Mouse (Mus musculus): ENCODE measurements at regions not wholly inside any gene's neighbourhood (a gene's known extent, or its start where the extent isn't known, plus 50 kb on each side); places are given as distances from the start of the nearest gene placed in this dataset.

GRCm38 (mm10) chr3:34322527-34323210 is 241.5 kb upstream of the Dnajc19 start:
- peak; percentile 64 for ATAC-seq
- no peaks in the 10 kb centered on the region for H3K27me3 ChIP-seq (replicated peaks; ENCODE audit: control insufficient read depth, insufficient read depth, low read length)
- H3K4me1 ChIP-seq (replicated peaks; ENCODE audit: control insufficient read depth, insufficient read depth, low read length) = peaks cover 30% of the 10 kb centered on the region
- H3K9ac ChIP-seq (replicated peaks; ENCODE audit: low read depth, low read length) = no peak overlapping the region
- no peak overlapping the region for H3K27ac ChIP-seq (ENCODE audit: low read length)
- no peak overlapping the region for H3K4me2 ChIP-seq (ENCODE audit: low read length)
- 28% methylated on average over 15 of the region's 15 CpGs for WGBS
- no peaks in the 10 kb centered on the region for H3K36me3 ChIP-seq (ENCODE audit: control insufficient read depth, insufficient read depth)
- H3K4me3 ChIP-seq (replicated peaks; ENCODE audit: low read length) = no peak overlapping the region
- H3K9me3 ChIP-seq (ENCODE audit: control insufficient read depth, low read length) = no peaks in the 10 kb centered on the region

- H3K9ac ChIP-seq (replicated peaks; ENCODE audit: low read depth, low read length) = no peak overlapping the region
- WGBS = 20% methylated on average over 8 of the region's 8 CpGs
- H3K9me3 ChIP-seq (ENCODE audit: control insufficient read depth, low read length) = no peaks in the 10 kb centered on the region
- H3K27ac ChIP-seq (ENCODE audit: low read length) = 0 out of 2 replicates have a peak overlapping the region, but pooled peaks have one; percentile 4
- H3K27me3 ChIP-seq (replicated peaks; ENCODE audit: control insufficient read depth, insufficient read depth, low read length) = no peaks in the 10 kb centered on the region
- H3K4me2 ChIP-seq (ENCODE audit: low read length) = peak overlapping the region; percentile 17; the same call in 1 of the 2 replicates
- H3K36me3 ChIP-seq (ENCODE audit: control insufficient read depth, insufficient read depth) = no peaks in the 10 kb centered on the region
- peaks cover 29% of the 10 kb centered on the region for H3K4me1 ChIP-seq (replicated peaks; ENCODE audit: control insufficient read depth, insufficient read depth, low read length)
- H3K4me3 ChIP-seq (replicated peaks; ENCODE audit: low read length) = no peak overlapping the region
- peak; percentile 11; the same call in 1 of the 2 replicates for ATAC-seq
Observed at GRCm38 (mm10) chr3:34314798-34315197, 233.7 kb upstream of the Dnajc19 start.

- 18% methylated on average over 11 of the region's 11 CpGs for WGBS
- no peak overlapping the region for H3K4me3 ChIP-seq (replicated peaks; ENCODE audit: low read length)
- 0 out of 2 replicates have a peak overlapping the region, but pooled peaks have one; percentile 4 for H3K27ac ChIP-seq (ENCODE audit: low read length)
- ATAC-seq = 0 out of 2 replicates have a peak, but pooled peaks have one; percentile 11
- no peaks in the 10 kb centered on the region for H3K9me3 ChIP-seq (ENCODE audit: control insufficient read depth, low read length)
- H3K9ac ChIP-seq (replicated peaks; ENCODE audit: low read depth, low read length) = no peak overlapping the region
- H3K4me1 ChIP-seq (replicated peaks; ENCODE audit: control insufficient read depth, insufficient read depth, low read length) = peaks cover 29% of the 10 kb centered on the region
- peak overlapping the region; percentile 17 for H3K4me2 ChIP-seq (ENCODE audit: low read length)
- H3K36me3 ChIP-seq (ENCODE audit: control insufficient read depth, insufficient read depth) = no peaks in the 10 kb centered on the region
- H3K27me3 ChIP-seq (replicated peaks; ENCODE audit: control insufficient read depth, insufficient read depth, low read length) = no peaks in the 10 kb centered on the region
Observed at GRCm38 (mm10) chr3:34314393-34314792, 233.3 kb upstream of the Dnajc19 start.

GRCm38 (mm10) chr3:34311944-34312343 is 230.8 kb upstream of the Dnajc19 start:
- Histone ChIP-seq H3K4me2 (ENCODE audit: low read length) (no peak overlapping the region), H3K9me3 (ENCODE audit: control insufficient read depth, low read length) (no peaks in the 10 kb centered on the region), H3K36me3 (ENCODE audit: control insufficient read depth, insufficient read depth) (no peaks in the 10 kb centered on the region), H3K9ac (replicated peaks; ENCODE audit: low read depth, low read length) (no peak overlapping the region), H3K4me1 (replicated peaks; ENCODE audit: control insufficient read depth, insufficient read depth, low read length) (peaks cover 29% of the 10 kb centered on the region), H3K4me3 (replicated peaks; ENCODE audit: low read length) (no peak overlapping the region), H3K27ac (ENCODE audit: low read length) (no peak overlapping the region), H3K27me3 (replicated peaks; ENCODE audit: control insufficient read depth, insufficient read depth, low read length) (no peaks in the 10 kb centered on the region)
- 77% methylated on average over 6 of the region's 6 CpGs for WGBS
- no peak for ATAC-seq

GRCm38 (mm10) chr3:34299637-34300036 is 218.5 kb upstream of the Dnajc19 start:
- ATAC-seq = no peak
- Histone ChIP-seq H3K9me3 (ENCODE audit: control insufficient read depth, low read length) (no peaks in the 10 kb centered on the region), H3K4me1 (replicated peaks; ENCODE audit: control insufficient read depth, insufficient read depth, low read length) (peaks cover 2% of the 10 kb centered on the region; the same call in 1 of the 2 replicates)

GRCm38 (mm10) chr3:34287836-34288235 is 206.7 kb upstream of the Dnajc19 start:
- Histone ChIP-seq H3K9me3 (ENCODE audit: control insufficient read depth, low read length) (no peaks in the 10 kb centered on the region), H3K27me3 (replicated peaks; ENCODE audit: control insufficient read depth, insufficient read depth, low read length) (no peaks in the 10 kb centered on the region), H3K27ac (ENCODE audit: low read length) (no peak overlapping the region), H3K4me3 (replicated peaks; ENCODE audit: low read length) (no peak overlapping the region), H3K9ac (replicated peaks; ENCODE audit: low read depth, low read length) (no peak overlapping the region), H3K4me2 (ENCODE audit: low read length) (no peak overlapping the region), H3K36me3 (ENCODE audit: control insufficient read depth, insufficient read depth) (no peaks in the 10 kb centered on the region), H3K4me1 (replicated peaks; ENCODE audit: control insufficient read depth, insufficient read depth, low read length) (no peaks in the 10 kb centered on the region)
- peak; percentile 81 for ATAC-seq
- WGBS = 23% methylated on average over 5 of the region's 5 CpGs

More at GRCm38 (mm10) chr3:34299637-34300036, 218.5 kb upstream of the Dnajc19 start:
- Histone ChIP-seq H3K9ac (replicated peaks; ENCODE audit: low read depth, low read length) (no peak overlapping the region), H3K4me3 (replicated peaks; ENCODE audit: low read length) (no peak overlapping the region), H3K27ac (ENCODE audit: low read length) (no peak overlapping the region), H3K4me2 (ENCODE audit: low read length) (no peak overlapping the region), H3K27me3 (replicated peaks; ENCODE audit: control insufficient read depth, insufficient read depth, low read length) (no peaks in the 10 kb centered on the region), H3K36me3 (ENCODE audit: control insufficient read depth, insufficient read depth) (no peaks in the 10 kb centered on the region)
- WGBS = 35% methylated on average over 2 of the region's 2 CpGs

- Histone ChIP-seq H3K9me3 (ENCODE audit: control insufficient read depth, low read length) (no peaks in the 10 kb centered on the region), H3K4me1 (replicated peaks; ENCODE audit: control insufficient read depth, insufficient read depth, low read length) (peaks cover 18% of the 10 kb centered on the region), H3K9ac (replicated peaks; ENCODE audit: low read depth, low read length) (no peak overlapping the region), H3K4me3 (replicated peaks; ENCODE audit: low read length) (no peak overlapping the region), H3K27me3 (replicated peaks; ENCODE audit: control insufficient read depth, insufficient read depth, low read length) (no peaks in the 10 kb centered on the region), H3K36me3 (ENCODE audit: control insufficient read depth, insufficient read depth) (no peaks in the 10 kb centered on the region), H3K4me2 (ENCODE audit: low read length) (no peak overlapping the region), H3K27ac (ENCODE audit: low read length) (peak overlapping the region; percentile 22; the same call in 1 of the 2 replicates)
- peak; percentile 67 for ATAC-seq
- 60% methylated on average over 10 of the region's 10 CpGs for WGBS
Observed at GRCm38 (mm10) chr3:34270154-34270553, 189.0 kb upstream of the Dnajc19 start.

- H3K9me3 ChIP-seq (ENCODE audit: control insufficient read depth, low read length) = no peaks in the 10 kb centered on the region
- WGBS = 54% methylated on average over 12 of the region's 12 CpGs
- H3K27ac ChIP-seq (ENCODE audit: low read length) = peak overlapping the region; percentile 2
- H3K9ac ChIP-seq (replicated peaks; ENCODE audit: low read depth, low read length) = no peak overlapping the region
- peak; percentile 72 for ATAC-seq
- H3K27me3 ChIP-seq (replicated peaks; ENCODE audit: control insufficient read depth, insufficient read depth, low read length) = no peaks in the 10 kb centered on the region
- H3K36me3 ChIP-seq (ENCODE audit: control insufficient read depth, insufficient read depth) = no peaks in the 10 kb centered on the region
- peaks cover 23% of the 10 kb centered on the region for H3K4me1 ChIP-seq (replicated peaks; ENCODE audit: control insufficient read depth, insufficient read depth, low read length)
- no peak overlapping the region; the same call in 1 of the 2 replicates for H3K4me2 ChIP-seq (ENCODE audit: low read length)
- H3K4me3 ChIP-seq (replicated peaks; ENCODE audit: low read length) = no peak overlapping the region
Observed at GRCm38 (mm10) chr3:34266462-34266861, 185.3 kb upstream of the Dnajc19 start.

- Histone ChIP-seq H3K9ac (replicated peaks; ENCODE audit: low read depth, low read length) (no peak overlapping the region), H3K9me3 (ENCODE audit: control insufficient read depth, low read length) (no peaks in the 10 kb centered on the region), H3K36me3 (ENCODE audit: control insufficient read depth, insufficient read depth) (no peaks in the 10 kb centered on the region), H3K4me3 (replicated peaks; ENCODE audit: low read length) (no peak overlapping the region), H3K27me3 (replicated peaks; ENCODE audit: control insufficient read depth, insufficient read depth, low read length) (no peaks in the 10 kb centered on the region), H3K27ac (ENCODE audit: low read length) (no peak overlapping the region), H3K4me1 (replicated peaks; ENCODE audit: control insufficient read depth, insufficient read depth, low read length) (peaks cover 17% of the 10 kb centered on the region), H3K4me2 (ENCODE audit: low read length) (no peak overlapping the region)
- no peak for ATAC-seq
- WGBS = 51% methylated on average over 6 of the region's 6 CpGs
Observed at GRCm38 (mm10) chr3:34264811-34265210, 183.7 kb upstream of the Dnajc19 start.
